Mouse (Mus musculus) gastrocnemius, adult 8-10 months (tissue): ENCODE data around the gene Sell. TPM values are rescaled to one million over a fixed set of nuclear protein-coding genes. Genes with fewer than 3 reads are reported as not detected.
"Not testable (repeated sequence)": the region's sequence is repeated elsewhere in the genome, so short reads cannot be mapped to it uniquely, and the experiment has no call there.

Source experiments
- DNase-seq, 2 experiments: peaks; one replicate each; pipeline ENCODE4 v3.0.0; 2022; ENCODE audit warnings: low spot score in 2 of 2
- total RNA-seq, 4 experiments: library from RNA; stranded (reverse); gene quantifications; 2 replicates each; pipeline ENCODE4 v1.2.4; 2022

Sell gene
- total RNA-seq: under 1 TPM in 2 of 4 experiments, not detected in 2; 0.19 to 0.34 TPM

- DNase-seq: no peak
These were observed at the start of gene Sell for GRCm38 (mm10) chr1:164061925-164062324. Gene Sell, plus strand, starts transcription at chr1:164061982.

- no peak for DNase-seq
These were observed 47.2 kb upstream of the Sell start for GRCm38 (mm10) chr1:164014616-164015015.

GRCm38 (mm10) chr1:164018221-164018896, 43.4 kb upstream of the Sell start:
- DNase-seq: no peak

GRCm38 (mm10) chr1:164019789-164020188, 42.0 kb upstream of the Sell start:
- DNase-seq: no peak

GRCm38 (mm10) chr1:164020746-164021145, 41.0 kb upstream of the Sell start:
- DNase-seq: not testable (repeated sequence)

GRCm38 (mm10) chr1:164022106-164022505, 39.7 kb upstream of the Sell start:
- not testable (repeated sequence) for DNase-seq

GRCm38 (mm10) chr1:164025685-164026084, 36.1 kb upstream of the Sell start:
- DNase-seq: no peak

- no peak for DNase-seq
These were observed 34.4 kb upstream of the Sell start for GRCm38 (mm10) chr1:164027416-164027815.

- no peak for DNase-seq
These were observed 21.2 kb upstream of the Sell start for GRCm38 (mm10) chr1:164040385-164041135.

GRCm38 (mm10) chr1:164043549-164043948, 18.2 kb upstream of the Sell start:
- DNase-seq: no peak

GRCm38 (mm10) chr1:164047934-164048333, 13.8 kb upstream of the Sell start, which contains the start of gene Sele:
Gene Sele, plus strand, starts transcription at chr1:164048234.
- DNase-seq: no peak

- DNase-seq: no peak
These were observed 8.2 kb upstream of the Sell start for GRCm38 (mm10) chr1:164053561-164053960.

GRCm38 (mm10) chr1:164054800-164055199, 7.0 kb upstream of the Sell start:
- DNase-seq: no peak

- DNase-seq: no peak
These were observed 1.7 kb upstream of the Sell start for GRCm38 (mm10) chr1:164060071-164060470.

- DNase-seq: no peak
These were observed 504 bp upstream of the Sell start for GRCm38 (mm10) chr1:164061278-164061677.

- DNase-seq: no peak
These were observed 1.1 kb downstream of the Sell start for GRCm38 (mm10) chr1:164062856-164063255.

- DNase-seq: no peak
These were observed 2.0 kb downstream of the Sell start for GRCm38 (mm10) chr1:164063745-164064144.

GRCm38 (mm10) chr1:164069261-164069660, 7.5 kb downstream of the Sell start:
- no peak for DNase-seq

GRCm38 (mm10) chr1:164070461-164070860, 8.7 kb downstream of the Sell start:
- DNase-seq: no peak

- no peak for DNase-seq
These were observed 9.3 kb downstream of the Sell start for GRCm38 (mm10) chr1:164071111-164071510.

GRCm38 (mm10) chr1:164072001-164072400, 10.2 kb downstream of the Sell start:
- DNase-seq: no peak

- DNase-seq: no peak
These were observed 11.3 kb downstream of the Sell start for GRCm38 (mm10) chr1:164073091-164073490.

- DNase-seq: no peak
These were observed 12.0 kb downstream of the Sell start for GRCm38 (mm10) chr1:164073803-164074202.
